Mouse (Mus musculus) kidney, postnatal 0 days (tissue): Measurements from ENCODE around the gene Cbx5. TPM values are rescaled to one million over a fixed set of nuclear protein-coding genes. Genes with fewer than 3 reads are reported as not detected.

Experiments
- ATAC-seq: fragments of 200-750 bp; cut with Nextera tagmentation; replicated peaks from 2 replicates; pipeline ENCODE4 v1.8.0; 2017; ENCODE audit warnings: low read depth, moderate number of reproducible peaks, moderate TSS enrichment, moderate library complexity; ENCODE audit not compliant: low FRiP score
- DNase-seq: peaks from one replicate; pipeline ENCODE4 v3.0.0-alpha.2; 2016; ENCODE audit warnings: low spot score
- H3K27ac ChIP-seq: fragments of 300-500 bp; sonication (generic); 2 replicates; pipeline ENCODE4 v1.5.1; 2014; ENCODE audit warnings: mild to moderate bottlenecking
- H3K27me3 ChIP-seq: fragments of 300-500 bp; sonication (generic); 2 replicates; pipeline ENCODE4 v1.6.1; 2014; ENCODE audit warnings: low read length, mixed read lengths; ENCODE audit not compliant: insufficient read depth
- H3K36me3 ChIP-seq: fragments of 300-500 bp; sonication (generic); 2 replicates; pipeline ENCODE4 v1.6.1; 2014; ENCODE audit warnings: low read length, mixed read lengths; ENCODE audit not compliant: insufficient read depth
- H3K4me1 ChIP-seq: fragments of 300-500 bp; sonication (generic); replicated peaks from 2 replicates; pipeline ENCODE4 v1.6.1; 2014; ENCODE audit warnings: antibody characterized with exemption, low read length, mixed read lengths; ENCODE audit not compliant: insufficient read depth
- H3K4me2 ChIP-seq: fragments of 300-500 bp; sonication (generic); 2 replicates; pipeline ENCODE4 v1.6.1; 2014; ENCODE audit warnings: mild to moderate bottlenecking, low read length, moderate library complexity, mixed read lengths
- H3K4me3 ChIP-seq: fragments of 300-500 bp; sonication (generic); replicated peaks from 2 replicates; pipeline ENCODE4 v1.5.1; 2014; ENCODE audit warnings: low read depth, low read length
- H3K9ac ChIP-seq: fragments of 300-500 bp; sonication (generic); 2 replicates; pipeline ENCODE4 v1.6.1; 2014; ENCODE audit warnings: low read depth, low read length
- H3K9me3 ChIP-seq: fragments of 300-500 bp; sonication (generic); replicated peaks from 2 replicates; pipeline ENCODE4 v1.6.1; 2016; ENCODE audit warnings: low read length, inconsistent platforms, mixed read lengths
- CTCF ChIP-seq: IDR thresholded peaks from 2 replicates; pipeline ENCODE4 v1.5.1; 2016; ENCODE audit warnings: antibody characterized with exemption, low read depth, mild to moderate bottlenecking, moderate library complexity
- WGBS: fragments of 180-500 bp; shearing (Covaris S2); extraction: QIAGEN DNeasy Blood & Tissue Kit; methylation state at CpG from one replicate; pipeline ENCODE4 v1.1.7; 2014; 5-methylcytosine and 5-hydroxymethylcytosine counted together
- polyA plus RNA-seq: library from polyadenylated mRNA; unstranded; fragments of >200 nt; fragmentation: Nextera tagmentation; extraction: Ambion mirVana; gene quantifications from 2 replicates; pipeline ENCODE4 v1.2.1, GENCODE M21; 2015

Gene Cbx5
- polyA plus RNA-seq, 1 experiment from 2014 or later = 62.0 TPM

DNA sequence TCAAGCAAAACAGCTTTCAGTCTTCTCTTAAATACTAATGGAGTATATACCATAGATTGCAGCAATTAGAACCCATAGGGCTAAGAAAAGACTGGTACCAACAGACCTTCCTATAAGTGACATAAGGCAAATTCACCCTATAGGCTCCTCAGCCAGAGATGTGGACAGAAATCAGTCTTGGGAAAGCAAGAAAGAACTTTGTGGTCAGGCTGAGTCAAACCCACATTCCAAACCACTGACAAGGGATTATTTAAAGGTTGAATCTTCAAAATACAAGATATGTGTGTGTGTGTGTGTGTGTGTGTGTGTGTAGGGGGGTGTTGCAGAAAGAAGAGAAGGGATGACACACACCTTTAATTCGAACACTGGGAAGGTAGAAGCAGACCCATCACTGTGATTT is 18.2 kb downstream of the Cbx5 start:
- DNase-seq = no peak
- Histone ChIP-seq H3K4me2 (no peak overlapping the region), H3K36me3 (no peaks in the 10 kb centered on the region), H3K4me1 (no peaks in the 10 kb centered on the region; the same call in 1 of the 2 replicates), H3K4me3 (no peak overlapping the region), H3K9ac (no peak overlapping the region), H3K9me3 (no peaks in the 10 kb centered on the region), H3K27me3 (no peaks in the 10 kb centered on the region), H3K27ac (peak overlapping the region; percentile 73)
- no peak for ATAC-seq
- 85% methylated on average over 1 of the region's 1 CpGs for WGBS
- TF ChIP-seq CTCF = no peak

DNA sequence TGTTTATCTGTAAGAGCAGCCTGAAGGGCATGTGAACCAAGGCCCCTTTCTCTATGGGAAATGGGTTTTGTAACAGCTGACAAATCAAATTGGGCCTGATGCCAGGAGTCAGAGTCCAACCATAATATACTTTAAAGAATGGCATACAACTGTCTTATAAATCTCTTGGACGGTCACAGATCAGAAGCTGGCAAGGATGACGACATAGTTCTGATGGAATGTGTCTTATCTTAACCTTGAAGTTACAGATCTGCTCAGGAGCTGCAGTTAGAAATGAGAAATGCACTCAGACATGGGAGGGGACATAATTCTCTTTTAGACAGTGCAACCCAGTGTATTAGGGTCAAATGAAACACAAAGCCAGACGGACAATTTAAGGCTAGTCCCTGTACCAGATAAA is 18.8 kb downstream of the Cbx5 start:
- no peak overlapping the region for H3K9ac ChIP-seq
- ATAC-seq (peak; percentile 33; the same call in 1 of the 2 replicates), DNase-seq (peak; percentile 49)
- no peak for TF ChIP-seq CTCF
- peak overlapping the region; percentile 73 for H3K27ac ChIP-seq
- peaks cover 6% of the 10 kb centered on the region for H3K4me1 ChIP-seq
- H3K36me3 ChIP-seq = no peaks in the 10 kb centered on the region
- 15% methylated on average over 3 of the region's 3 CpGs for WGBS
- no peak overlapping the region for H3K4me2 ChIP-seq
- no peaks in the 10 kb centered on the region for H3K9me3 ChIP-seq
- H3K27me3 ChIP-seq = no peaks in the 10 kb centered on the region
- no peak overlapping the region for H3K4me3 ChIP-seq

DNA sequence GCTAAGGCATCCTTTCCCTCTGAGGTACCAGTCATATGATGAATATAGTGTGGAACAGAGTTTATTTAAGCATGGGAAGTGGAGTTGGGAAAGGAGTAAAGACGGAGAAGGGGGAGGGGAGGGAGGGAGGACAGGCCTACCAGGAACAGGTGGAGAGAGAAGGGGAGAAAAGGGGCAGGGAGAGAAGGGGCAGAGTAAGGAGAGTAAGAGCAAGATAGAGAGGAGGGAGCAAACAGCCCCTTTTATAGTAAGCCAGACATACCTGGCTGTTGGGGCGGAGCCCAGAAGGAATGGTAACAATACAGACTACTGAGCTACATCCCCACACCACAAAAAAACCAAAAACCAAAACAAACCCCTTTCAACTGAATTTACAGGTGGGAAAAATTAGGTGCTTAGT is 23.6 kb downstream of the Cbx5 start:
- H3K4me1 ChIP-seq = peaks cover 6% of the 10 kb centered on the region
- 0 out of 2 replicates have a peak overlapping the region, but pooled peaks have one; percentile 44 for H3K9ac ChIP-seq
- DNase-seq = no peak

DNA sequence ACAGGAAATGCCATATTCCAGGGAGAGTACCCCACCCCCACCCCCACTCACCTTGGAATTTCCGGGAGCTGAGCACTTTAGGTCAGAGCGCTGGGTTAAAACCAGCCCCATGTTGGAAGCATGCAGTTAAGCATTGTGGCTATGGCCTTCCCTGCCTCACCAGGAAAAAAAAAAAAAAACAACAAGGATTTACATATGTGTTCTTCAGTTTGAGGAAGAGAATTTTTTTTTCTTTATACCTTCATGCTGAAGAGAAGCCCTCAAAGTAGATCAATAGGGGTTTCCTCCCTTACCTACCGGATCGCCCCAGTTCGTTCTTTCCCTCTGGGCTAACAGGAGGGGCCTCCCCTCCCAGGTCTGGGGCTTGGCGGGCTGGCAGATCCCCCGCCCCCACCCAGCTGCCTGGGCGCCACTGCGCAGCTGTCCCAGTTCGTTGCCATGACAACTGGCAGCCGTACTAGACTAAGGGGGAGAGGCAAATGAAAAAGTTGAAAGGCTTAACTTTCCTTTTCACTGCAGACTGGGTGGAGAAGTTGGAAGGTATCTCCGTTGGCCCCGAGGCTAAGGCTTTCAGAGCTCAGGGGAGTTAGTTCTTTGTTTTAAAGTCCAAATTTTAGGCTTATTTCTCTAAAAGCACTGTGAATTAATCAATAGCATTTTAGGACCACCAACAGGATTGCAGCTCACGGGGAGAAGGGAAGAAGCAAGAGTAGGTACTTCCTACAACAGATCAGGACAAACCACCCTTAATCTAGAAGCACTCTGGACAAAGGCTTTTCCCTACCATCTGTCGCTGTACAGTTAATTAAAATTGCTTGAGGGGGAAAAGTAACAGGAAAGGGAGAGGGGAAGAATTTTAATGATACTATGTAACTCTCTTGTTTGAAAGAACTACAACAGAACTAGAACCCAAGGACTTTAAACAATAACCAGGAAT is 24.4 kb downstream of the Cbx5 start:
- WGBS = under 1% methylated on average over 15 of the region's 15 CpGs
- Histone ChIP-seq H3K4me3 (peak overlapping the region; percentile 37), H3K9ac (peak overlapping the region; percentile 44; the same call in 1 of the 2 replicates), H3K27me3 (no peaks in the 10 kb centered on the region), H3K27ac (peak overlapping the region; percentile 96), H3K4me1 (peaks cover 6% of the 10 kb centered on the region), H3K9me3 (no peaks in the 10 kb centered on the region), H3K36me3 (peaks cover 21% of the 10 kb centered on the region), H3K4me2 (peak overlapping the region; percentile 84)
- ATAC-seq (peak; percentile 95), DNase-seq (peak; percentile 97)
- TF ChIP-seq CTCF = no peak

More for the DNA sequence above, 23.6 kb downstream of the Cbx5 start:
- H3K27me3 ChIP-seq = no peaks in the 10 kb centered on the region
- peak overlapping the region; percentile 96 for H3K27ac ChIP-seq
- no peaks in the 10 kb centered on the region for H3K9me3 ChIP-seq
- ATAC-seq = no peak
- WGBS = 19% methylated on average over 2 of the region's 2 CpGs
- H3K36me3 ChIP-seq = peaks cover 13% of the 10 kb centered on the region; the same call in 1 of the 2 replicates
- H3K4me3 ChIP-seq = 0 out of 2 replicates have a peak overlapping the region, but pooled peaks have one; percentile 37
- TF ChIP-seq CTCF = no peak
- peak overlapping the region; percentile 84 for H3K4me2 ChIP-seq

DNA sequence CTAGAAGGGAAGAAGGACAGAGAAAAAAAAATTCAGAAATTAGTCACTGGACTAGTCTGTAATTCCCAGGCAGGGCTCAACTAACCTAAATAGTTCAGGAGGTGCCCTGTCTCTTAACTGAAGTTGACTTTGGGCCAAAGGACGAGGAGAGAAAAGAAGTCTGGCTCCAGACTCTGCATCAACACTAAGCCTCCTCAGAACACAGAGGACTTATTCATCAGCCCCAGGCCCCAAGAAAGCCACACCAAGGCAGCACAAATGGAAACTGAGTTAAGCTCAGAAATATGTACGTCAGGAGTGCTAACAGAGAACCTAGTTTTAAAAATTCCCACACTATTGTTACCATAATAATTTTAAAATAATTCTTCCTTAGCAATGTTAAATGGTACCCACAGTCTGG is 25.5 kb downstream of the Cbx5 start:
- TF ChIP-seq CTCF = no peak
- H3K27ac ChIP-seq = peak overlapping the region; percentile 20
- H3K9me3 ChIP-seq = no peaks in the 10 kb centered on the region
- H3K4me2 ChIP-seq = peak overlapping the region; percentile 41
- H3K4me1 ChIP-seq = peaks cover 6% of the 10 kb centered on the region
- no peak overlapping the region for H3K9ac ChIP-seq
- H3K36me3 ChIP-seq = peaks cover 28% of the 10 kb centered on the region
- WGBS = 36% methylated on average over 2 of the region's 2 CpGs
- DNase-seq (no peak), ATAC-seq (no peak)
- no peaks in the 10 kb centered on the region for H3K27me3 ChIP-seq
- peak overlapping the region; percentile 6 for H3K4me3 ChIP-seq

DNA sequence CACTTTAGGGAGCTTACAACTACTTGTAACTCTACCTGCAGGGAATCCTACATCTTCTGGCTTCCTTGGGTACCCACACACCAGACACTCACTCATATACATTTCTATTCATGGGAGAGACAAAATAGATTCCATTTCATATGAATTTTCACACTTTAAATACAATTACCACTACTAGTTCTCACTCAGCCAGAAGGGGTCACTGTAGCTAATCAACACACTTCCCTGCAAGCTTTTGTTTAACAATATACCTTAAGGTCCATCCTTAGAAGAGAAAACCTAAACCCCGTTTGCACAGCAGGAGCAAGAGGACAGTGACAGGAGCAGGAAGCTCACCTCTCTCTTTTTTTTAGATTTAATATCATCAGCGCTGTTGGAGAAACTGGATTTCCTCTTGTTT is 34.5 kb downstream of the Cbx5 start:
- Histone ChIP-seq H3K27me3 (no peaks in the 10 kb centered on the region), H3K36me3 (peaks cover 40% of the 10 kb centered on the region; the same call in 1 of the 2 replicates), H3K4me2 (no peak overlapping the region), H3K4me3 (no peak overlapping the region), H3K9ac (no peak overlapping the region), H3K9me3 (no peaks in the 10 kb centered on the region), H3K27ac (no peak overlapping the region), H3K4me1 (peaks cover 2% of the 10 kb centered on the region; the same call in 1 of the 2 replicates)
- TF ChIP-seq CTCF = peak; percentile 70
- no peak for ATAC-seq
- 48% methylated on average over 2 of the region's 2 CpGs for WGBS
- DNase-seq = peak; percentile 68
